Mouse (Mus musculus) thymus, postnatal 25 days (tissue): ENCODE measurements at regions not wholly inside any gene's neighbourhood (a gene's known extent, or its start where the extent isn't known, plus 50 kb on each side); places are given as distances from the start of the nearest gene placed in this dataset.

ENCODE experiments used
- DNase-seq: peaks from one replicate; pipeline ENCODE4 v3.0.0; 2022

DNA sequence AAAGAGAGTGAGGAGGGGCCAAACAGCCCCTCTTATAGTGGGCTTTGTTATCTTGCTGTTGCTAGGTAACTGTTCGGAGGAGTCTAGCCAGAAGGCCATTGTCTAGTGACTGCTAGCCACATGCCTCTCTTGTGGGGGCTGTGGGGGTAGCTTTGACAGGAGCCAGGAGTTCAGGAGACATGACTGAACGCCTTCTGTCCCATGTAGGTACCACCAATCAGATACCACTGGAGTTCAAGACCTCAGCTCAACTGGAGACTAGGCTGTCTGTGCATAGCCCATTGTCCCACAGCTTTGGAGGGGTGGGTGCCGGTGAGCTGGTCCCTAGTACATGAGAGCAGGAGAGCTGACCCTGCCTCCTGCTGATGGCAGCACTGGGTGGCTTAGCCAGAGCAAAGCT lies 82.4 kb upstream of the Unc93a2 start:
- DNase-seq = no peak

- no peak for DNase-seq
These were observed 79.6 kb upstream of the Unc93a2 start for GRCm38 (mm10) chr17:7464901-7465300.

DNA sequence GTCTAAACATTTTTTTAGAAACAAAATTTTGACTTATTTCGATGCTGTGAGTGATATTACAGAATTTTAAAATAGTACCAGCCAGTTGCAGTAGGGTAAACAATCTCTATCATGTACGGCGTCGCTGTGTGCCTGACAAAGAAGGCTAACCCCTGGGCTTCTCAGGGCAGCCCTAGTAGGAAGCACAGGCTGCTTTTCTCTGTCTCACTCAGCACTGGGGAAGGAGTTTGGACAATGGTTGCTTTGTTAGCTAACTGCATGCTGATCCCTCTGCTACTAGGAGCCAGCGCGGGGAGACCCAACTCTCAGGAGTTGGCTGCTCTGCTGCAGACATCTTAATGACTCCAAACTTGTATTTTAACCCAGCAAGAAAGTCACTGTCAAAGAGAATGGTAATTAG lies 75.9 kb upstream of the Unc93a2 start:
- DNase-seq = no peak

GRCm38 (mm10) chr17:7456939-7457338 lies 71.7 kb upstream of the Unc93a2 start:
- DNase-seq = no peak

GRCm38 (mm10) chr17:7443822-7444221 lies 58.6 kb upstream of the Unc93a2 start:
- peak; percentile 41 for DNase-seq

GRCm38 (mm10) chr17:7435075-7435474 lies 49.8 kb upstream of the Unc93a2 start:
- no peak for DNase-seq
